Mouse (Mus musculus) brain, embryonic 14.5 days (tissue): Measurements from ENCODE around the gene Rundc3a.

Experiments
- CTCF ChIP-seq: fragments of 200-500 bp; IDR thresholded peaks from 2 replicates; pipeline ENCODE4 v1.5.1; 2012; ENCODE audit warnings: inconsistent platforms, mild to moderate bottlenecking, moderate library complexity, borderline replicate concordance; ENCODE audit not compliant: insufficient read depth, insufficient read length; ENCODE audit errors: extremely low read depth
- POLR2A ChIP-seq: fragments of 200-500 bp; IDR thresholded peaks from 2 replicates; pipeline ENCODE4 v1.6.1; 2012; ENCODE audit warnings: mild to moderate bottlenecking, inconsistent platforms, borderline replicate concordance; ENCODE audit not compliant: poor library complexity, insufficient read depth, insufficient read length, severe bottlenecking; ENCODE audit errors: extremely low read depth

DNA sequence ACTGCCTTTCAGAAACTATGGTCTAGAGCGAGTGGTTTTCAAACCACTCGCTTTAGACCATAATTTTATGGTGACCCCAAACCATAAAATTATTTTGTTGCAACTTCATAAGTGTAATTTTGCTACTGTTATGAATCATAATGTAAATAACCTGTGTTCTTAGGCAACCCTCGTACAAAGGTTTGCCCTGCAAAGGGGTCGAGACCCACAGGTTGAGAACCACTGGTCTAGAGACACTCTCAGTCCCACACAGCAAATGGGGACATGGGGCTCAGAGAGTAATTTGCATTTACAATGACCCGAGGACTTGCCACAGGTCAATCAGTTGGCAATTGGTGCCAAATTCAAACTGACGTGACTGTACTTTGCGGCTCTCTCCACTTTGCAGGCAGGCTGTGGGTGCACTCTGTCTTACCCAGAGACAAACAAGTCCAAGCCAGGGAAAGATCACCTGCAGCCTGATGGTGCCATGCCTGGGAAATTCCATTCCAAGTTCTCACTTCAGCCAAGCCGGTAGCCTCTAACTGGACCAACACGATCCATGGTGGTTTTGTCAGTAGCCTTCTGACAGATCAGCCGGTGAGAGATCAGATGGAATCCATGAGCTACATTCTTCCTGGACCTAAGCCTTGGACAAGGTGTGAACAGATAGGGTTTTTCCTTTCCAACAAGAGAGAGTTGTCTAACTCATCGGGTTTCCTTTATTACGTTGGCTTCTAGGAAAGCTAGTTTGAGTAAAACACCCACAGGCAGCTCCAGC lies 21.1 kb upstream of the Rundc3a start:
- TF ChIP-seq POLR2A: no peak
- TF ChIP-seq CTCF: no peak
